Mouse (Mus musculus): Measurements from ENCODE around the gene Ift88. TPM values are rescaled to one million over a fixed set of nuclear protein-coding genes. Genes with fewer than 3 reads are reported as not detected.
A peak's percentile ranks its signal among the peaks of the same experiment; 100 is the strongest.

The Ift88 gene
- polyA plus RNA-seq, 1 experiment from 2014 or later = 16.0 TPM

- Histone ChIP-seq H3K27me3 (ENCODE audit: insufficient read depth, low read length) (no peaks in the 10 kb centered on the region), H3K4me2 (no peak overlapping the region), H3K27ac (ENCODE audit: low read depth) (no peak overlapping the region), H3K4me1 (ENCODE audit: insufficient read depth) (no peaks in the 10 kb centered on the region), H3K9ac (no peak overlapping the region), H3K36me3 (ENCODE audit: insufficient read depth) (no peaks in the 10 kb centered on the region), H3K4me3 (ENCODE audit: low read depth, low read length) (no peak overlapping the region), H3K9me3 (ENCODE audit: low read depth, low read length) (no peaks in the 10 kb centered on the region)
- no peak for ATAC-seq (ENCODE audit: insufficient read depth)
- no peak for DNase-seq
- TF ChIP-seq CTCF (IDR thresholded peaks at IDR 0.05; ENCODE audit: low read depth) = no peak
- 92% methylated on average over 2 of the region's 2 CpGs for WGBS
These were observed 70.0 kb downstream of the Ift88 start for GRCm38 (mm10) chr14:57493840-57494239.

GRCm38 (mm10) chr14:57503729-57504128 lies 79.9 kb downstream of the Ift88 start:
- H3K9ac ChIP-seq = no peak overlapping the region
- no peak overlapping the region for H3K27ac ChIP-seq (ENCODE audit: low read depth)
- ATAC-seq (ENCODE audit: insufficient read depth) (no peak), DNase-seq (no peak)
- no peaks in the 10 kb centered on the region for H3K36me3 ChIP-seq (ENCODE audit: insufficient read depth)
- TF ChIP-seq CTCF (IDR thresholded peaks at IDR 0.05; ENCODE audit: low read depth) = no peak
- H3K9me3 ChIP-seq (ENCODE audit: low read depth, low read length) = no peaks in the 10 kb centered on the region
- WGBS = 83% methylated on average over 6 of the region's 6 CpGs
- H3K4me2 ChIP-seq = no peak overlapping the region
- no peaks in the 10 kb centered on the region for H3K4me1 ChIP-seq (ENCODE audit: insufficient read depth)
- H3K27me3 ChIP-seq (ENCODE audit: insufficient read depth, low read length) = no peaks in the 10 kb centered on the region
- no peak overlapping the region for H3K4me3 ChIP-seq (ENCODE audit: low read depth, low read length)

- Histone ChIP-seq H3K27ac (ENCODE audit: low read depth) (peak overlapping the region; percentile 32), H3K36me3 (ENCODE audit: insufficient read depth) (no peaks in the 10 kb centered on the region), H3K4me3 (ENCODE audit: low read depth, low read length) (no peak overlapping the region), H3K9ac (no peak overlapping the region), H3K4me2 (no peak overlapping the region), H3K4me1 (ENCODE audit: insufficient read depth) (no peaks in the 10 kb centered on the region), H3K27me3 (ENCODE audit: insufficient read depth, low read length) (no peaks in the 10 kb centered on the region), H3K9me3 (ENCODE audit: low read depth, low read length) (no peaks in the 10 kb centered on the region)
- DNase-seq (peak; percentile 66), ATAC-seq (ENCODE audit: insufficient read depth) (peak; percentile 87)
- WGBS = 33% methylated on average over 6 of the region's 6 CpGs
- TF ChIP-seq CTCF (IDR thresholded peaks at IDR 0.05; ENCODE audit: low read depth) = peak; percentile 37
These were observed 85.7 kb downstream of the Ift88 start for GRCm38 (mm10) chr14:57509554-57509953.

DNA sequence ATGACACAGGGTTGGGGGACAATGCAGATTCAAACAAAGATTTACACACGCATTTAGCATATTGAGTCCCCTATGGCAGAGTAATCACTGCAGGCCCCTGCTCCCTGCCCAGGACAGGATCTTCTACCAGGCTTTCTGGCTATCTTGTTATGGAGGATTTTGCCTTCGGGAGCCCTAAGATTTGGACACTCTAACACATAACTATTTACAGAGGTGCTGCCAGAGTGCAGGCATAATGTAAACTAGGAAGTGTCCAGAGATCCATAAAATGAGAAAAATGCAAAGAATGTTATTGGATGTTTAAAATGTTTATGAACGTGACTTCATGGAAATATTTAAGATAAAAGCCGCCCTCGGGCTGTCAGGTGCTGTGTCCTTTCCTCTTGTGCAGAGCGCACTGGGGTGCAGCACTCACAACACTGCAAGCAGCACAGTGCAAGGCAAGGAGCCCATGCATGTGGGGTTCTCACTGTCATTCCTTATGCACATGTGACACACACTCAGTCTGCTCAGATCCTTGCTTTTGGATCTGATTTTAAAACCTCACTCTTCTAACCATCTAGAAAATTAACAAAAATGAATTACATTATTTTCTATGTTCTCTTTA lies 91.4 kb downstream of the Ift88 start:
- ATAC-seq (ENCODE audit: insufficient read depth) = peak; percentile 70; the same call in 1 of the 2 replicates
- WGBS = 37% methylated on average over 6 of the region's 6 CpGs
- Histone ChIP-seq H3K9me3 (ENCODE audit: low read depth, low read length) (no peaks in the 10 kb centered on the region), H3K4me2 (no peak overlapping the region), H3K36me3 (ENCODE audit: insufficient read depth) (no peaks in the 10 kb centered on the region), H3K27me3 (ENCODE audit: insufficient read depth, low read length) (no peaks in the 10 kb centered on the region), H3K4me1 (ENCODE audit: insufficient read depth) (no peaks in the 10 kb centered on the region), H3K4me3 (ENCODE audit: low read depth, low read length) (no peak overlapping the region), H3K9ac (no peak overlapping the region), H3K27ac (ENCODE audit: low read depth) (no peak overlapping the region)
- TF ChIP-seq CTCF (IDR thresholded peaks at IDR 0.05; ENCODE audit: low read depth) = no peak
- DNase-seq = peak; percentile 51

DNA sequence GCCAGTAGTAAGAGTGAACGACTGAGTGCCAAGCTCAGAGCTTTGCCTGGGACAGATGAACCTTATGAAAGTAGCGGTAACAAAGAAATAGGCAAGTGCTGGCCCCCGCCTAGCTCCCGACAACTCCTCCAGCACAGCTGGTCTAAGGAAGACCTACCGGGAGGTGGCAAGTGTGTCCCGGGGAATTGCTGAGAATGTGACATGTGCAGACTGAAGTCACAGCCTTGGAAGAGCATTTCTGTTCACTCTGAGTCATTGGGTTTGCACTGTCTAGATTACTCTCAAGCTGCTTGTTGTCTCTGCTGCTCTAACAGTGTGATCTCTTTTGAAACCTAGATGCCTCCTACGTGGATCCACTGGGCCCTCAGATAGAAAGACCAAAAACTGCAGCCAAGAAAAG lies 93.1 kb downstream of the Ift88 start:
- WGBS = 79% methylated on average over 7 of the region's 7 CpGs
- H3K27me3 ChIP-seq (ENCODE audit: insufficient read depth, low read length) = no peaks in the 10 kb centered on the region
- DNase-seq = no peak

GRCm38 (mm10) chr14:57523762-57524161 lies 99.9 kb downstream of the Ift88 start:
- Histone ChIP-seq H3K27ac (ENCODE audit: low read depth) (no peak overlapping the region), H3K27me3 (ENCODE audit: insufficient read depth, low read length) (0 out of 2 replicates have a peak, but pooled peaks cover 2% of the 10 kb centered on the region), H3K4me1 (ENCODE audit: insufficient read depth) (no peaks in the 10 kb centered on the region), H3K9ac (no peak overlapping the region), H3K4me2 (peak overlapping the region; percentile 75), H3K9me3 (ENCODE audit: low read depth, low read length) (no peaks in the 10 kb centered on the region), H3K4me3 (ENCODE audit: low read depth, low read length) (no peak overlapping the region), H3K36me3 (ENCODE audit: insufficient read depth) (no peaks in the 10 kb centered on the region; the same call in 1 of the 2 replicates)
- no peak for ATAC-seq (ENCODE audit: insufficient read depth)
- no peak for TF ChIP-seq CTCF (IDR thresholded peaks at IDR 0.05; ENCODE audit: low read depth)
- no peak for DNase-seq
- 86% methylated on average over 9 of the region's 9 CpGs for WGBS

More for the DNA sequence above, 93.1 kb downstream of the Ift88 start:
- H3K27ac ChIP-seq (ENCODE audit: low read depth) = no peak overlapping the region
- no peak for TF ChIP-seq CTCF (IDR thresholded peaks at IDR 0.05; ENCODE audit: low read depth)
- no peaks in the 10 kb centered on the region for H3K9me3 ChIP-seq (ENCODE audit: low read depth, low read length)
- H3K4me3 ChIP-seq (ENCODE audit: low read depth, low read length) = no peak overlapping the region
- no peaks in the 10 kb centered on the region for H3K4me1 ChIP-seq (ENCODE audit: insufficient read depth)
- no peak overlapping the region for H3K4me2 ChIP-seq
- no peak overlapping the region for H3K9ac ChIP-seq
- H3K36me3 ChIP-seq (ENCODE audit: insufficient read depth) = no peaks in the 10 kb centered on the region; the same call in 1 of the 2 replicates
- no peak for ATAC-seq (ENCODE audit: insufficient read depth)

- Histone ChIP-seq H3K4me1 (ENCODE audit: insufficient read depth) (no peaks in the 10 kb centered on the region), H3K9ac (peak within 1 kb of the TSS; percentile 74), H3K27me3 (ENCODE audit: insufficient read depth, low read length) (0 out of 2 replicates have a peak, but pooled peaks cover 2% of the 10 kb centered on the region), H3K4me2 (peak within 1 kb of the TSS; percentile 75), H3K27ac (ENCODE audit: low read depth) (peak within 1 kb of the TSS; percentile 82), H3K36me3 (ENCODE audit: insufficient read depth) (no peaks in the 10 kb centered on the region; the same call in 1 of the 2 replicates), H3K4me3 (ENCODE audit: low read depth, low read length) (peak within 1 kb of the TSS; percentile 69), H3K9me3 (ENCODE audit: low read depth, low read length) (no peaks in the 10 kb centered on the region)
- peak; percentile 61 for DNase-seq
- peak; percentile 42; the same call in 1 of the 2 replicates for ATAC-seq (ENCODE audit: insufficient read depth)
- under 1% methylated on average over 72 of the region's 104 CpGs for WGBS
- no peak for TF ChIP-seq CTCF (IDR thresholded peaks at IDR 0.05; ENCODE audit: low read depth)
These were observed 101.0 kb downstream of the Ift88 start, which contains the start of gene Il17d for GRCm38 (mm10) chr14:57524671-57525387. Gene Il17d (plus strand): TSS chr14:57524777.

Data from lung, embryonic 14.5 days (tissue).